Mouse (Mus musculus): ENCODE results near the gene B3gnt6. TPM values are rescaled to one million over a fixed set of nuclear protein-coding genes. Genes with fewer than 3 reads are reported as not detected.

The B3gnt6 gene
- 0.06 TPM in 1 of 2 replicates, not detected in the other for polyA plus RNA-seq (2016; fragmentation: Nextera tagmentation; extraction: Ambion mirVana)

DNA sequence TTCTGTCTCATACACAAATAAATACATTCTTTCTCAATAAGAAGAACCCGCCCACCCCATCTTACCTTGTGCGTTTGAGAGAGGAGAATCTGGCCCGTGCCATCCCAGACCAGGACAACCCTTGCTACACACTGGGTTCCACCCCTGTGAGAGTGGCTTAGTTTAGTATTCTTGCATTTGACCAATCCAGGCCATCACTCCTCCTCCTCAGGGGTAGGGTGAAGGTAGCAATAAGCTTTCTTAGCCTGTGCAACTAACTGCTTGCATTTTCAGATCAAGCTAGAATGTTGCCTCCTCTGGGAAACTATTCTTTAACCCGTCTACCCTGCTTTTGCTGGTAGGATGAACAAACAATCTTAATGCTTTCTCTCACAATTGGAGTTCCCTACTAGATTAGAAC is at the start of gene B3gnt6:
Gene B3gnt6, minus strand, starts transcription at position 101 of the 400 bp plus-strand sequence.
- H3K27ac ChIP-seq: no peak within 1 kb of the TSS
- peaks cover 2% of the 10 kb centered on the region for H3K4me1 ChIP-seq
- 96% methylated on average over 4 of the region's 4 CpGs for WGBS

DNA sequence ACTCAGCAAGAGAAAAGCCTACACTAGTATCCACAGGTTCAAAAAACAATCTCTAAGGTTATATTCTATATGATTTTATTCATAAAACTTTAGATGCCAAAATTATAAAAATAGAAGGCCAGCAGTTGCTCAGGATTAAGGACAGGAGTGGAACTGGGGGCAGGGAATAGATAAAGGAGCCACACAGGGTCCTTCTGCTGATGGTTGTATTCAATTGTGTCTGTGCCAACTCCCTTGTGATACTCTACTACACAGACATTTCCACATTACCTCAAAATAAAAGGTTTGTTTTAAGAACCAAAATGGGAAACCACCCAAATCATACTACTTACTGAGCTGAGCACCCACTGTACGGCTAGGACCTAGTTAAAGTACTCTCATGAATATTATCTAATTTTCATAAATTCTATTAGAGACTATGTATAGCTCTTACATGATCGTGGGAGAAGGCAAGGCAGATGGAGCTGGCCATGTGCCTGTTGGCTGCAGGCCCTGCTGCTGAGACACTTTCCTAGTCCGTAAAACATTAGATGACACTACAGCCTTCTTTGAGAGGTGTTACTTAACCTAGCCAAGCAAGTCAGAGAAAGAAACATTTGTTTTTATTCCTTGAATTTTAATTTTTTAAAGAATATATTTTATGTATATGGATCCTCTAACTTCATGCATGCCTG is 37.5 kb upstream of the B3gnt6 start:
- WGBS: 91% methylated on average over 3 of the region's 3 CpGs

More for the DNA sequence above, at the start of gene B3gnt6:
- H3K9me3 ChIP-seq: no peaks in the 10 kb centered on the region
- H3K4me3 ChIP-seq: no peak within 1 kb of the TSS
- no peaks in the 10 kb centered on the region for H3K36me3 ChIP-seq (replicated peaks)
- no peak for DNase-seq (ENCODE audit: extremely low spot score, low spot score)
- H3K27me3 ChIP-seq (ENCODE audit: poor library complexity, severe bottlenecking): peaks cover 27% of the 10 kb centered on the region

DNA sequence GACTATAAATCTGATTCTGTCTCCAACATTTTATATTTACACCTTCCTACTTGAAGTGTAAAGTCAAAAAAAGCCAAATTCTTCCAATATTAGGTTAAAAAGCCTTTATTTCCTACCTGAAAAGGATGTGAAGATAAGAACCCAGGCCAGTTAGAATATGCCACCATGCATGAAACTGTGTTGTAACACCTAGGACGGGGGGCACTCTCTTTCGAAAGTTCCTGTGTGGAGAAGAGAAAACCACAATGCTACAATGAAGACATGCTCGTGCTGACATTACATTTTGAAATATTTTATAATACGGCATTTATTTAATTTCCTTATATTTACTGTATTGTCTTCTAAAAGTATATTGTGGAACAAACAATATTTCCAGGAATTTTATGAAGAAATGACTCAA is 24.5 kb upstream of the B3gnt6 start:
- peaks cover 5% of the 10 kb centered on the region; the same call in 1 of the 2 replicates for H3K36me3 ChIP-seq (replicated peaks)
- DNase-seq (ENCODE audit: extremely low spot score, low spot score): no peak
- WGBS: 92% methylated on average over 4 of the region's 4 CpGs
- H3K4me3 ChIP-seq: no peak overlapping the region
- no peaks in the 10 kb centered on the region for H3K4me1 ChIP-seq
- no peaks in the 10 kb centered on the region for H3K9me3 ChIP-seq
- no peak overlapping the region for H3K27ac ChIP-seq
- H3K27me3 ChIP-seq (ENCODE audit: poor library complexity, severe bottlenecking): no peaks in the 10 kb centered on the region

More for the DNA sequence above, 37.5 kb upstream of the B3gnt6 start:
- Histone ChIP-seq H3K36me3 (replicated peaks) (no peaks in the 10 kb centered on the region), H3K27ac (no peak overlapping the region), H3K4me1 (no peaks in the 10 kb centered on the region), H3K27me3 (ENCODE audit: poor library complexity, severe bottlenecking) (no peaks in the 10 kb centered on the region), H3K4me3 (no peak overlapping the region), H3K9me3 (no peaks in the 10 kb centered on the region)
- DNase-seq (ENCODE audit: extremely low spot score, low spot score): no peak

DNA sequence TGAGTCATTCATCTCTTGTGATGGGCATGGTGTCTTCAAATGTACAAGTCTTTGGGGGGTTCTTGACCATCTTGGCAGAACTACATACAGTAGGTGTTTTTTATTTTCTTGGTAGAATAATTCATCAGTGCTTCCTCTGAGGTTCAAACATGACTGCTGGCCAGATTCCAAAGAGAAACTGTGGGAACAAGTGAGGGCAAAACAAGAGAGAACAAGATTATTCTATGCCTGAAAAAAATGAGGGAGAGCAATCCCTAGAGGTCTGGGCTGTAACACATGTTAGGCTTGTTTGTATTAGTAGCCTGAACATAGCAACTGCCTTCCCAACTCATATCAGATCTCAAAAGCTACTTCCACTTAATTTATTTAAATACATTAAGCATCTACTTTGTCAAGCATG is 17.4 kb upstream of the B3gnt6 start:
- Histone ChIP-seq H3K27me3 (ENCODE audit: poor library complexity, severe bottlenecking) (no peaks in the 10 kb centered on the region), H3K4me3 (no peak overlapping the region), H3K27ac (no peak overlapping the region), H3K4me1 (no peaks in the 10 kb centered on the region), H3K36me3 (replicated peaks) (peaks cover 4% of the 10 kb centered on the region; the same call in 1 of the 2 replicates), H3K9me3 (no peaks in the 10 kb centered on the region)
- no peak for DNase-seq (ENCODE audit: extremely low spot score, low spot score)

DNA sequence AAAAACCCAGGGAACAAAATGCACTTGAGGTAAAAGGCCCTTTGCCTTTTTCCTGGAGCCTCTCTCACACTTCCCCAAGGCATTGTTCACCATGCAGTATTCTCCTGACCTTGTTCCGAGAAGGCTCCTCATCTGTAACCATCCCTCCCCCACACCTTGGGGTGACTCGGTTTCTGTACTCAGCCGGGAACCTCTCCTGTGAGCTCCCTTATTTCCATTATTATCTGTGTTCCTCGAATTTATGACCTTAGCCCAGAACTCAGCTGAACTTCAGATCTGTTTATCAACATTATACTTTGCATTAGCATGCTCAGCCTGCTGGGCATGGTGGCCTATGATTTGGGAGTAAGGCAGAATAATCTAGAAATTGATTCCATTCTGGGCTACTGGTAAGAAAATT is 3.7 kb upstream of the B3gnt6 start:
- Histone ChIP-seq H3K4me1 (no peaks in the 10 kb centered on the region), H3K9me3 (no peaks in the 10 kb centered on the region), H3K4me3 (no peak overlapping the region), H3K36me3 (replicated peaks) (no peaks in the 10 kb centered on the region), H3K27me3 (ENCODE audit: poor library complexity, severe bottlenecking) (no peaks in the 10 kb centered on the region), H3K27ac (no peak overlapping the region)
- DNase-seq (ENCODE audit: extremely low spot score, low spot score): no peak
- 88% methylated on average over 4 of the region's 4 CpGs for WGBS

DNA sequence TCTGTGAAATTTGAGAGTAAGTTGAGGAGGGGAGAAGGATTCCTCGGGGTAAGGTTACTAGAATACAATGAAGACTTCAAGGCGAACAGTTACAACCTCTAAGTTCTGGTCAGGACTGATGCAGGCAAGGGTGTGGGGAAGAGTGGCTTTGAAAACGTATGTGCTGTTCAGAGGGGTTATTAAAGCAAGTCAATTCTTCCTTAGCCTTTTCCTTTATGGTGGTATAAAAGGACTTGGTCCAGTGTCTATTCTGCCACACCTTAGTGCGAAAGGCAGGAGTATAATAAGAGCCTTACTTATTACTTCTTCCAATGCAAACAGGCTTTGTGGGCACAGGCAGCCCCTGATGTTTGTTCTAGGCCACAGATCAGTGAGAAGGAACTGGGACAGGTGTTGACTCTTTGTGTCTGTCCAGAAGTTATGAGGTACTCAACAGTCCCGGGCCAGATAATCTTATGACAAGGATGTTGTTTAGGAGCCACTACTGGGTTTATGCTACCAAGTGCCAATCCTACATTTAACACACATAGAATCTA is 2.3 kb upstream of the B3gnt6 start:
- H3K9me3 ChIP-seq: no peaks in the 10 kb centered on the region
- no peak overlapping the region for H3K4me3 ChIP-seq
- H3K4me1 ChIP-seq: no peaks in the 10 kb centered on the region
- no peaks in the 10 kb centered on the region for H3K36me3 ChIP-seq (replicated peaks)
- WGBS: 84% methylated on average over 5 of the region's 5 CpGs
- H3K27ac ChIP-seq: no peak overlapping the region
- peaks cover 5% of the 10 kb centered on the region for H3K27me3 ChIP-seq (ENCODE audit: poor library complexity, severe bottlenecking)
- no peak for DNase-seq (ENCODE audit: extremely low spot score, low spot score)

DNA sequence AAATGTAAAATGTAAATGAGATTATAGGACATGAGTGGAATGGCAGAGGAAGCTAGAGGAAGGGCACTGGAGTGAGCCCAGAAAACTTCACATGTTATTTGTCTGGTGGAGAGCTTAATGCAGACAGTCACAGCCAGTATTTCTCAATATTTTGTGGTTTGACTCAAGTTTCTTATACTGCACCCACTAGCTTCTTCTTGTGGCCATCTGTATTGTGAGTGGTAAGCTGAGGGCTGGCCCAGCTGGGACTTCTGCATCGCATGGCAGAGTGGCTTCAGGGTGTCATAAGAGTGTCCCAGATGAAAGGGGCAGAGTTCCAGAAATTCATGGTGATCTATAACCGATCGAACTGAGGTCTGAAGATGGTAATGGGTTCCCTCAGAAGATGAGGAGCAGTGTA is 1.1 kb upstream of the B3gnt6 start:
- no peak for DNase-seq (ENCODE audit: extremely low spot score, low spot score)
- Histone ChIP-seq H3K27ac (no peak overlapping the region), H3K4me1 (no peaks in the 10 kb centered on the region), H3K27me3 (ENCODE audit: poor library complexity, severe bottlenecking) (peaks cover 17% of the 10 kb centered on the region), H3K9me3 (no peaks in the 10 kb centered on the region), H3K36me3 (replicated peaks) (no peaks in the 10 kb centered on the region), H3K4me3 (no peak overlapping the region)
- 90% methylated on average over 3 of the region's 3 CpGs for WGBS

DNA sequence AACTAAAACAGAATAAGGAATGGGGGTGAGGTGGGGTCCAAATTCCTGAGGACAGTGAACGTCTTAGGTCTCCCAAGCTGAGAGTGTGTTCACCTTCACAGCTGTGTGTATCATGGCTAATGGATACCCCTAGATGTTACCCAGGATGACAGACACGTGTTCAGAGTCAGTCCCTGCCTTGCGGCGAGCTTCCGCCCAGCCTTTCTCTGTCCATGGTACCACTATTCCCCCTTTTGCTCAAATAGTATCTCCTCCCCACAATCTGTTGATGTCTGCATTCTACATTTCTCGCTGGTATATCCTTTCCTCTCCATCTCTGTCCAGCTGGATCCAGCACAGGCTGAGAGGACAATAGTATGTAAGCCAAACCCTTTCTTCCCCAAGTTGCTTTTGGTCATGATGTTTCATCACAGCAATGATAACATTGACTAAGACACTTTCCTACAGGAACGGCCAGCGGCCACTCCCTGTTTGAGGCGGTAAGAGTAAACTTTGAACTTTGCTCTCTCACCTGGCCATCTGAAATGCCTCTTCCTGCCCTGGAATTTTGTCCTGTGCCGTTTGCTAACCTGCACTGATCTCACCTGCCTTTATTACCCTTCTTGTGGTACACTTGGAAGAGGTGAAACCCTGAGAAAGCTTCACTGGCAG is 4.0 kb downstream of the B3gnt6 start:
- 46% methylated on average over 10 of the region's 10 CpGs for WGBS
- no peak overlapping the region for H3K4me3 ChIP-seq
- H3K9me3 ChIP-seq: no peaks in the 10 kb centered on the region
- H3K36me3 ChIP-seq (replicated peaks): no peaks in the 10 kb centered on the region
- no peak overlapping the region for H3K27ac ChIP-seq
- DNase-seq (ENCODE audit: extremely low spot score, low spot score): no peak
- H3K4me1 ChIP-seq: peaks cover 17% of the 10 kb centered on the region
- H3K27me3 ChIP-seq (ENCODE audit: poor library complexity, severe bottlenecking): peaks cover 67% of the 10 kb centered on the region

DNA sequence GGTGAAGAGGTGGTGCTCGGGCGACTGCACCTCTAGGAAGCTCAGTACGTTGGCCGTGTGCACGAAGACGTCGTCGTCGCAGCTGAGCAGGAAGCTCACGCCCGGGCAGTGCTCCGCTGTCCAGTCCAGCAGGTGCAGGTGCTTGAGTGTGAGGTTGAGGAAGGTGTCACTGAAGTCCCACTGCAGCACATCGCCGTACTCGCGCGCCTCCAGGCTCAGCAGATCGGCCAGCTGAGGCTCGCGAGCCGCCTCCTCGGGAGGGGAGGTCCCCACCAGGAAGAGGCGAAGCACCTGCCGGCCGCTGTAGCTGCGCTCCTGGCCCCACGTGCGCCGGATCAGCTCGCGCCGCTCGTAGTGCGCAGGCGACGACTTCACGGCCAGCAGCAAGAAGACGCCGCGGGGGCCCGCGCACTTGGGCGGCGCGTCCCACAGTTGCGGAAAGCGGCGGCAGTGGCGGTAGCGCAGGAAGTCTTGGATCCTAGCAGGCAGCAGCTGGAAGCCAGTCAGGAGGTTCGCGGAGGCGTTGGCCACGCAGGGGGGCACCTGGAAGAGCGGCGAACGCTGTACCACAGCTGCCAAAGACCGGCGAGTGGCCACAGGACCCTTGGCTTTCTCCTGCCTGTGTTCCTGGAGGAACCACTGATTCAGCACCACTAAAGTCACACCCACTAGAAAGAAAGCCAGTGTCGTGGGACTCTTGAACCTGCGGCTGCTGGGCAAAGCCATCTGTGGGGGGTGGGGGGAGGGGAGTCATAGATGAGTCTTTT is 5.1 kb downstream of the B3gnt6 start:
- peak overlapping the region; percentile 53 for H3K4me3 ChIP-seq
- H3K4me1 ChIP-seq: peaks cover 23% of the 10 kb centered on the region
- H3K36me3 ChIP-seq (replicated peaks): no peaks in the 10 kb centered on the region
- no peak for DNase-seq (ENCODE audit: extremely low spot score, low spot score)
- peaks cover 78% of the 10 kb centered on the region for H3K27me3 ChIP-seq (ENCODE audit: poor library complexity, severe bottlenecking)
- 0 out of 2 replicates have a peak overlapping the region, but pooled peaks have one; percentile 30 for H3K27ac ChIP-seq
- H3K9me3 ChIP-seq: no peaks in the 10 kb centered on the region
- 3% methylated on average over 61 of the region's 61 CpGs for WGBS

DNA sequence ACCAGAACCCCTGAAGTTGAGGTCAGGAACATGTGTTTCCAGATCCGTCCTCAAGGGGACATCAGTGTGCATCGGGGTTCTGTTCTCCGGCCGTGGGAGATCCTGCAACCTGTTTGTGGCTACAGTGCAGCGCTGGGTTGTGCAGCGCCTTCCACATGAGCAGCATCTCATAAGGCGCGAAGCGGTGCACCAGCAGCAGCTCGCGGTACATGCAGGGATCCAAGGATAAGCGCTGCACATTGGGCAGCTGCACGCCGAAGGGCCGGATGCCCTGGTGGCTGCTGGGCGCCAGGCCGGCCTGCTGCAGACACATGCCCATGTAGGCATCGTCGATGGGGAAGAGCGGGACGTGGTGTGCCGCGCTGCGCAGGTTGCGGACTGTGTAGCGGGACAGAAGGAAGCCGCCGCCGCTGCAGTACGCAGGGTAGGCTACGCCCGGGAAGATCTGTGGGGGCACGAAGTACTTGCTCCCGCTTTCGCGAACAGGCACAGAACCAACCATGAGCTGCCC is 5.7 kb downstream of the B3gnt6 start:
- WGBS: 6% methylated on average over 36 of the region's 36 CpGs
- Histone ChIP-seq H3K9me3 (no peaks in the 10 kb centered on the region), H3K4me1 (peaks cover 23% of the 10 kb centered on the region), H3K4me3 (peak overlapping the region; percentile 53), H3K36me3 (replicated peaks) (no peaks in the 10 kb centered on the region), H3K27ac (no peak overlapping the region), H3K27me3 (ENCODE audit: poor library complexity, severe bottlenecking) (peaks cover 84% of the 10 kb centered on the region)
- no peak for DNase-seq (ENCODE audit: extremely low spot score, low spot score)

DNA sequence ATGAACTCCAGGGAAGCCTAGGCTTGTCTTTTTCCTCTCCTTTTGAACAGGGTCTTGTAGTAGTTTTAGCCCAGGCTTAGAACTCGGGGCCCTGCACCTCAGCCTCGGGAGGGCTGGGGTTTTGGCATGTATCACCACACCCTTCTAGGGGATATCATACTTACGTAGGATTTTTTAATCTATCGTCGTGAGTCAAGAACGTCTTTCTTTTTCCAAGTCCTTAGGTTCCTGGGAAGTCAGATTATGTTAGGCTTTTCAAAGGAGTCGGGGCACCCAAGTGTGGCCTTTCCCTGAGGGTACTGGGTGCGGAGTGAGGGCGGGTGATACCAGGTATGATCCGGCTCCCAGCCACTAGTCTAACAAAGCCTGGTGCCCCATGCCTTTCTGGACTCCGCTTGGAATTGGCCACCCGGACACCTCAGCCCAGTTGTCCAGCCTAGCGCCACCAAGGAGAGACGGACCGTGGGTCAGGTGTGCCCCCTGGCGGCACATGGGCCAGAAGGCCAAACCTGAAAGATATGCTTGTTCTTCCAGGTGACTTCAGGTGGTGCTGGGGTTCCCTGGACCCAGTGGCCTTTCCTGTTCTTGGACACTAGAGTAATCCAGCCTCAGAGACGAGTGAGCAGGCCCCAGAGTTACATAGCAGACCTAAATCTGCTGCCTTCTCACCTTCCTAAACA is 7.6 kb downstream of the B3gnt6 start:
- Histone ChIP-seq H3K4me1 (peaks cover 31% of the 10 kb centered on the region), H3K9me3 (no peaks in the 10 kb centered on the region), H3K4me3 (no peak overlapping the region), H3K36me3 (replicated peaks) (no peaks in the 10 kb centered on the region), H3K27ac (no peak overlapping the region), H3K27me3 (ENCODE audit: poor library complexity, severe bottlenecking) (peaks cover 88% of the 10 kb centered on the region)
- 67% methylated on average over 17 of the region's 17 CpGs for WGBS
- peak; percentile 12 for DNase-seq (ENCODE audit: extremely low spot score, low spot score)

DNA sequence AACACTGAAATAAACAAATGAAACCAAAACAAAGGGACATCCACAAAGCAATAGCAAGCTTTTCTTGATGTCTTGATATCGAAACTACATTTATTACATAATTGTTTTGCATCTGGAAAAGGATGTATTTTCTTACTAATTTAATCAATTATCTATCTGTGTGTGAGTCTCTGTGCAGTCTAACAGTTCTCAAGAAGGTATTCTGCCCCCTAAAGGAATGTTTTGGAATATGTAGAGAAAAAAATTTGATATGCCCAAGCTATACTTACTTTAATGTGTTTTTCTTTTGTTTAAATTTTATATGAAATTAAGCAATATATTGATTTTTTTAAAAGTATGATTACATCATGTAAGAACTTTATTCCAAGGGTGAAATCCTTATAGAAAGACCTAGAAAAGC is 8.7 kb downstream of the B3gnt6 start:
- no peak overlapping the region for H3K4me3 ChIP-seq
- WGBS: 88% methylated on average over 1 of the region's 1 CpGs
- H3K36me3 ChIP-seq (replicated peaks): no peaks in the 10 kb centered on the region
- no peak for DNase-seq (ENCODE audit: extremely low spot score, low spot score)
- no peaks in the 10 kb centered on the region for H3K9me3 ChIP-seq
- H3K4me1 ChIP-seq: peaks cover 42% of the 10 kb centered on the region
- H3K27me3 ChIP-seq (ENCODE audit: poor library complexity, severe bottlenecking): peaks cover 83% of the 10 kb centered on the region
- no peak overlapping the region for H3K27ac ChIP-seq

Data from forebrain, embryonic 10.5 days (tissue).